In genomic region chr7:29167656-29168055, GRCm38 (mm10) we compare ENCODE assay signal across 10 mouse cellular contexts. TPM values are rescaled to one million over a fixed set of nuclear protein-coding genes. Genes with fewer than 3 reads are reported as not detected.
DNase-seq lines count a peak whose midpoint lies in the region; ATAC-seq and TF ChIP-seq lines count a peak whose summit lies in the region.
"Had no signal": no experiment of that assay in that cellular context is flagged by ENCODE, and none has a peak within 500 bp of the region (broad histone marks: within the 10 kb centered on the region; RNA-seq: fewer than 3 reads in every experiment).

No protein-coding gene starts in this region.

- TF ChIP-seq EP300 in ES-Bruce4 (IDR thresholded peaks at IDR 0.05; ENCODE audit: insufficient read depth, low read depth, low read length) = no peak

- TF ChIP-seq POLR2A in ES-Bruce4 (IDR thresholded peaks at IDR 0.05; ENCODE audit: insufficient read depth, low read length) = no peak

- H3K27me3 ChIP-seq in heart, embryonic 10.5 days (ENCODE audit: insufficient read depth, poor library complexity, severe bottlenecking) = peaks cover 43% of the 10 kb centered on the region
- H3K27me3 ChIP-seq in ES-Bruce4 (ENCODE audit: control insufficient read depth, insufficient read depth, low read length, poor library complexity, severe bottlenecking) = no peaks in the 10 kb centered on the region
- H3K27me3 ChIP-seq in forebrain, embryonic 15.5 days = peaks cover 20% of the 10 kb centered on the region
- H3K27me3 ChIP-seq in midbrain, embryonic 11.5 days (ENCODE audit: control insufficient read depth, insufficient read depth, low read length) = peaks cover 20% of the 10 kb centered on the region

- intact Hi-C loops in heart, postnatal 10 days (cut with DNase I) = loop anchor here (5.0 kb wide), 1 partner anchor 275 kb away; no protein-coding TSS in a partner anchor

- peak overlapping the region; percentile 20; the same call in 1 of the 2 replicates for H3K9ac ChIP-seq in ES-Bruce4 (ENCODE audit: low read depth, poor library complexity, severe bottlenecking)
- no peak overlapping the region for H3K9ac ChIP-seq in forebrain, embryonic 15.5 days (replicated peaks)
- H3K9ac ChIP-seq in midbrain, embryonic 11.5 days (ENCODE audit: low read length) = peak overlapping the region; percentile 67
- H3K9ac ChIP-seq: liver, embryonic 14.5 days had no signal

- no peak for DNase-seq in heart, embryonic 10.5 days (ENCODE audit: low spot score)
- DNase-seq in heart, postnatal 10 days = no peak
- DNase-seq in midbrain, embryonic 11.5 days (ENCODE audit: low spot score, missing footprints) = no peak
- no peak for DNase-seq in gastrocnemius, postnatal 25 days
- no peak for DNase-seq in adrenal gland, postnatal 10 days
- DNase-seq in ovary, postnatal 14 days (ENCODE audit: low spot score) = no peak
- DNase-seq: B cell, adult 2 months had no signal

- no peak for ATAC-seq in forebrain, embryonic 15.5 days (replicated peaks)
- no peak for ATAC-seq in midbrain, embryonic 11.5 days (ENCODE audit: low FRiP score)

- no peaks in the 10 kb centered on the region for H3K9me3 ChIP-seq in heart, embryonic 10.5 days
- H3K9me3 ChIP-seq in ES-Bruce4 (replicated peaks; ENCODE audit: control insufficient read depth, insufficient read depth, low read length, poor library complexity, severe bottlenecking) = no peaks in the 10 kb centered on the region
- no peaks in the 10 kb centered on the region for H3K9me3 ChIP-seq in forebrain, embryonic 15.5 days
- H3K9me3 ChIP-seq in midbrain, embryonic 11.5 days (ENCODE audit: control insufficient read depth, low read length) = no peaks in the 10 kb centered on the region

- WGBS in heart, embryonic 10.5 days = 11% methylated on average over 19 of the region's 19 CpGs
- WGBS in forebrain, embryonic 15.5 days = 12% methylated on average over 19 of the region's 19 CpGs
- 9% methylated on average over 18 of the region's 19 CpGs for WGBS in midbrain, embryonic 11.5 days

- H3K4me3 ChIP-seq in heart, embryonic 10.5 days = peak overlapping the region; percentile 82; the same call in 1 of the 2 replicates
- H3K4me3 ChIP-seq in ES-Bruce4 (ENCODE audit: low read depth, low read length) = peak overlapping the region; percentile 69
- H3K4me3 ChIP-seq in forebrain, embryonic 15.5 days = peak overlapping the region; percentile 83
- peak overlapping the region; percentile 55; the same call in 1 of the 2 replicates for H3K4me3 ChIP-seq in midbrain, embryonic 11.5 days (ENCODE audit: low read depth, low read length)

- TF ChIP-seq CTCF in ES-Bruce4 (IDR thresholded peaks at IDR 0.05; ENCODE audit: low read depth, low read length) = no peak

- peak overlapping the region; percentile 82 for H3K4me2 ChIP-seq in forebrain, embryonic 15.5 days (replicated peaks)
- H3K4me2 ChIP-seq in midbrain, embryonic 11.5 days = peak overlapping the region; percentile 83

- no peak overlapping the region for H3K27ac ChIP-seq in heart, embryonic 10.5 days
- no peak overlapping the region for H3K27ac ChIP-seq in ES-Bruce4 (ENCODE audit: insufficient read depth, low read length)
- no peak overlapping the region for H3K27ac ChIP-seq in forebrain, embryonic 15.5 days (replicated peaks)
- no peak overlapping the region for H3K27ac ChIP-seq in midbrain, embryonic 11.5 days (ENCODE audit: low read depth, low read length)
- H3K27ac ChIP-seq: liver, embryonic 14.5 days had no signal

- H3K36me3 ChIP-seq in heart, embryonic 10.5 days = peaks cover 4% of the 10 kb centered on the region; the same call in 1 of the 2 replicates
- H3K36me3 ChIP-seq in ES-Bruce4 (ENCODE audit: control insufficient read depth, insufficient read depth, low read length, poor library complexity, severe bottlenecking) = no peaks in the 10 kb centered on the region
- 0 out of 2 replicates have a peak, but pooled peaks cover under 1% of the 10 kb centered on the region for H3K36me3 ChIP-seq in forebrain, embryonic 15.5 days
- no peaks in the 10 kb centered on the region for H3K36me3 ChIP-seq in midbrain, embryonic 11.5 days (ENCODE audit: control insufficient read depth, insufficient read depth, low read length)

- H3K4me1 ChIP-seq in heart, embryonic 10.5 days = peaks cover 57% of the 10 kb centered on the region
- peaks cover 2% of the 10 kb centered on the region for H3K4me1 ChIP-seq in ES-Bruce4 (ENCODE audit: control insufficient read depth, insufficient read depth, low read length)
- H3K4me1 ChIP-seq in forebrain, embryonic 15.5 days = peaks cover 40% of the 10 kb centered on the region
- peaks cover 39% of the 10 kb centered on the region for H3K4me1 ChIP-seq in midbrain, embryonic 11.5 days (ENCODE audit: control insufficient read depth, insufficient read depth, low read length)

RNA-seq across cellular contexts. Expression of gene Ggn, which starts 2.4 kb away (rescaled TPM):
- polyA plus RNA-seq in heart, embryonic 10.5 days (2016; fragmentation: Nextera tagmentation; extraction: Ambion mirVana) = 0.51 and 0.64 TPM in 2 replicates
- total RNA-seq in heart, postnatal 10 days (2021) = under 1 TPM; 0.55 to 0.57 TPM
- not detected in 2 replicates for polyA plus RNA-seq in ES-Bruce4 (2011; ENCODE audit: insufficient read depth, insufficient read length, low read depth, missing spikeins)
- polyA plus RNA-seq in forebrain, embryonic 15.5 days (2015; fragmentation: Nextera tagmentation; extraction: Ambion mirVana) = 0.18 TPM in 2 replicates
- 0.60 and 0.63 TPM in 2 replicates for polyA plus RNA-seq in midbrain, embryonic 11.5 days (2014; fragmentation: Nextera tagmentation; extraction: Ambion mirVana)
- under 1 TPM; 0.15 to 0.32 TPM for total RNA-seq in gastrocnemius, postnatal 25 days (2021)
- 1 to 10 TPM in 1 of 2 experiments, under 1 TPM in 1; 0.69 to 1.3 TPM for total RNA-seq in adrenal gland, postnatal 10 days (2021)

RNA-seq across cellular contexts. Expression of gene Spred3, which starts 2.6 kb away (rescaled TPM):
- 1.4 and 2.7 TPM in 2 replicates for polyA plus RNA-seq in heart, embryonic 10.5 days (2016; fragmentation: Nextera tagmentation; extraction: Ambion mirVana)
- 1 to 10 TPM; 1.9 to 2.2 TPM for total RNA-seq in heart, postnatal 10 days (2021)
- 9.2 and 12.1 TPM in 2 replicates for polyA plus RNA-seq in ES-Bruce4 (2011; ENCODE audit: insufficient read depth, insufficient read length, low read depth, missing spikeins)
- 6.4 TPM in 2 replicates for polyA plus RNA-seq in forebrain, embryonic 15.5 days (2015; fragmentation: Nextera tagmentation; extraction: Ambion mirVana)
- polyA plus RNA-seq in midbrain, embryonic 11.5 days (2014; fragmentation: Nextera tagmentation; extraction: Ambion mirVana) = 4.9 and 5.1 TPM in 2 replicates
- total RNA-seq in gastrocnemius, postnatal 25 days (2021) = under 1 TPM; 0.77 to 0.86 TPM
- 1 to 10 TPM; 4.8 to 9.6 TPM for total RNA-seq in adrenal gland, postnatal 10 days (2021)

RNA-seq across cellular contexts. Expression of gene Fam98c, which starts 11.6 kb away (rescaled TPM):
- polyA plus RNA-seq in heart, embryonic 10.5 days (2016; fragmentation: Nextera tagmentation; extraction: Ambion mirVana) = 13.3 and 14.6 TPM in 2 replicates
- total RNA-seq in heart, postnatal 10 days (2021) = 10 to 100 TPM; 13.7 to 15.4 TPM
- 12.6 and 13.3 TPM in 2 replicates for polyA plus RNA-seq in ES-Bruce4 (2011; ENCODE audit: insufficient read depth, insufficient read length, low read depth, missing spikeins)
- 20.5 and 21.3 TPM in 2 replicates for polyA plus RNA-seq in forebrain, embryonic 15.5 days (2015; fragmentation: Nextera tagmentation; extraction: Ambion mirVana)
- 13.6 and 14.8 TPM in 2 replicates for polyA plus RNA-seq in midbrain, embryonic 11.5 days (2014; fragmentation: Nextera tagmentation; extraction: Ambion mirVana)
- 10 to 100 TPM; 11.0 to 12.9 TPM for total RNA-seq in gastrocnemius, postnatal 25 days (2021)
- 10 to 100 TPM; 12.9 to 17.3 TPM for total RNA-seq in adrenal gland, postnatal 10 days (2021)

RNA-seq across cellular contexts. Expression of gene Psmd8, which starts 12.8 kb away (rescaled TPM):
- 244 and 267 TPM in 2 replicates for polyA plus RNA-seq in heart, embryonic 10.5 days (2016; fragmentation: Nextera tagmentation; extraction: Ambion mirVana)
- 100 to 1,000 TPM; 173 to 179 TPM for total RNA-seq in heart, postnatal 10 days (2021)
- 223 and 242 TPM in 2 replicates for polyA plus RNA-seq in ES-Bruce4 (2011; ENCODE audit: insufficient read depth, insufficient read length, low read depth, missing spikeins)
- polyA plus RNA-seq in forebrain, embryonic 15.5 days (2015; fragmentation: Nextera tagmentation; extraction: Ambion mirVana) = 269 and 274 TPM in 2 replicates
- polyA plus RNA-seq in midbrain, embryonic 11.5 days (2014; fragmentation: Nextera tagmentation; extraction: Ambion mirVana) = 322 and 332 TPM in 2 replicates
- 100 to 1,000 TPM; 156 to 200 TPM for total RNA-seq in gastrocnemius, postnatal 25 days (2021)
- 100 to 1,000 TPM; 214 to 221 TPM for total RNA-seq in adrenal gland, postnatal 10 days (2021)

RNA-seq across cellular contexts. Expression of gene Rasgrp4, which starts 33.0 kb away (rescaled TPM):
- 0.74 and 0.79 TPM in 2 replicates for polyA plus RNA-seq in heart, embryonic 10.5 days (2016; fragmentation: Nextera tagmentation; extraction: Ambion mirVana)
- total RNA-seq in heart, postnatal 10 days (2021) = 1 to 10 TPM; 1.1 to 2.1 TPM
- polyA plus RNA-seq in ES-Bruce4 (2011; ENCODE audit: insufficient read depth, insufficient read length, low read depth, missing spikeins) = 23.0 and 31.5 TPM in 2 replicates
- 0.57 and 0.69 TPM in 2 replicates for polyA plus RNA-seq in forebrain, embryonic 15.5 days (2015; fragmentation: Nextera tagmentation; extraction: Ambion mirVana)
- 0.28 and 0.48 TPM in 2 replicates for polyA plus RNA-seq in midbrain, embryonic 11.5 days (2014; fragmentation: Nextera tagmentation; extraction: Ambion mirVana)
- under 1 TPM; 0.69 to 0.72 TPM for total RNA-seq in gastrocnemius, postnatal 25 days (2021)
- 1 to 10 TPM; 2.1 to 2.2 TPM for total RNA-seq in adrenal gland, postnatal 10 days (2021)
